Mouse (Mus musculus): Measurements from ENCODE around the gene Atp1a2. TPM values are rescaled to one million over a fixed set of nuclear protein-coding genes. Genes with fewer than 3 reads are reported as not detected.

Atp1a2 gene
- total and polyA plus RNA-seq, 2 experiments from 2014 or later, result 119 to 572 TPM

GRCm38 (mm10) chr1:172302851-172303250 lies 5.0 kb upstream of the Atp1a2 start:
- Histone ChIP-seq H3K9me3 (ENCODE audit: low read length) (no peaks in the 10 kb centered on the region), H3K4me1 (ENCODE audit: insufficient read depth, low read length) (peaks cover 10% of the 10 kb centered on the region), H3K27ac (peak overlapping the region; percentile 49; the same call in 1 of the 2 replicates), H3K4me3 (ENCODE audit: low read length) (no peak overlapping the region), H3K9ac (replicated peaks; ENCODE audit: low read length) (no peak overlapping the region), H3K4me2 (ENCODE audit: low read depth, low read length) (no peak overlapping the region), H3K27me3 (ENCODE audit: insufficient read depth, low read length) (no peaks in the 10 kb centered on the region), H3K36me3 (ENCODE audit: insufficient read depth, low read length) (no peaks in the 10 kb centered on the region)
- no peak for TF ChIP-seq CTCF (IDR thresholded peaks at IDR 0.05; ENCODE audit: low read depth)
- WGBS, result 19% methylated on average over 6 of the region's 6 CpGs
- ATAC-seq (no peak), DNase-seq (ENCODE audit: low spot score) (no peak)

DNA sequence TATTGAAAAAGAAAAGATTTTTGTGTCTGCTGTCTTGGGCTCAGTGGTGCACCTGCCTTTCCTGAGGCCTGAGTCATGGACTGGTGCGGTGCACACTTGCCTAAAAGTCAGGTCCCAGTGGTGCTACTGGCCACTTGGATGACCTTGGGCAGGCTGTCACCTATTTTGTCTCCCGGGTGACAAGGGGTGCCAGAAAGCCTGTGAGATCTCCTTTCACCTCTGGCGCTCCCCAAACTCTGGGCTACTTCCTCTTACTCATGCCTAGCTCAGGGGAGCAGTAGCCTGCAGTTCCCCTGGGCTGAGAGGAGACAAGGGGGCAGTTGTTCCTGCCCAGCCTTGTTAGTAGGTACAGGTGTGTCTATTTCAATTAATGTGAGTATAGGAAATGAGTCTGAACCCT lies 4.4 kb upstream of the Atp1a2 start:
- WGBS, result 66% methylated on average over 3 of the region's 3 CpGs
- H3K36me3 ChIP-seq (ENCODE audit: insufficient read depth, low read length), result no peaks in the 10 kb centered on the region
- TF ChIP-seq CTCF (IDR thresholded peaks at IDR 0.05; ENCODE audit: low read depth), result no peak
- H3K9ac ChIP-seq (replicated peaks; ENCODE audit: low read length), result no peak overlapping the region
- H3K27ac ChIP-seq, result peak overlapping the region; percentile 16; the same call in 1 of the 2 replicates
- DNase-seq (ENCODE audit: low spot score) (no peak), ATAC-seq (no peak)
- peaks cover 10% of the 10 kb centered on the region for H3K4me1 ChIP-seq (ENCODE audit: insufficient read depth, low read length)
- no peak overlapping the region for H3K4me2 ChIP-seq (ENCODE audit: low read depth, low read length)
- no peaks in the 10 kb centered on the region for H3K27me3 ChIP-seq (ENCODE audit: insufficient read depth, low read length)
- H3K9me3 ChIP-seq (ENCODE audit: low read length), result no peaks in the 10 kb centered on the region
- no peak overlapping the region for H3K4me3 ChIP-seq (ENCODE audit: low read length)

DNA sequence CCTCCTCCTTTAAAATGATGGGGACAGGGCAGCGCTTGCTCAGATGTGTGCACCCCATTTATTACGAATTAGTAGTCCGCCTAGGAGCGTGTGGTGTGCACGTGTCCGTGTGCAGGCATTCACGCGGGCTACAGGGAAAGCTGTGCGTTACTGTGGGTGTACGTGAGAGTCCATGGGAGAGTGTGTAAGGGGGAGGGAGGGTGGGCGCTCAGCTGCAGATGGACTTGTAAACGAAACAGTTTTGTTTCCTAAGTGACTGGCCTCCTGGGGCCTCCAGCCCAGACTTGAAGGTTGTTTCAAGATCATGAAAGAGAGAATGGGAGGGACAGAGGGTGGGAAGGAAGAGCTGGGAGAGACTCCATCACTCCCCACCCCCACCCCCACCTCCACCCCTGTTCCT lies 3.3 kb upstream of the Atp1a2 start:
- WGBS, result 30% methylated on average over 12 of the region's 12 CpGs
- H3K27me3 ChIP-seq (ENCODE audit: insufficient read depth, low read length), result no peaks in the 10 kb centered on the region
- no peak overlapping the region for H3K4me3 ChIP-seq (ENCODE audit: low read length)
- ATAC-seq (peak; percentile 57), DNase-seq (ENCODE audit: low spot score) (peak; percentile 56)
- no peak overlapping the region for H3K4me2 ChIP-seq (ENCODE audit: low read depth, low read length)
- H3K4me1 ChIP-seq (ENCODE audit: insufficient read depth, low read length), result peaks cover 10% of the 10 kb centered on the region
- H3K36me3 ChIP-seq (ENCODE audit: insufficient read depth, low read length), result no peaks in the 10 kb centered on the region
- no peak for TF ChIP-seq CTCF (IDR thresholded peaks at IDR 0.05; ENCODE audit: low read depth)
- no peak overlapping the region for H3K9ac ChIP-seq (replicated peaks; ENCODE audit: low read length)
- peak overlapping the region; percentile 70; the same call in 1 of the 2 replicates for H3K27ac ChIP-seq
- no peaks in the 10 kb centered on the region for H3K9me3 ChIP-seq (ENCODE audit: low read length)

DNA sequence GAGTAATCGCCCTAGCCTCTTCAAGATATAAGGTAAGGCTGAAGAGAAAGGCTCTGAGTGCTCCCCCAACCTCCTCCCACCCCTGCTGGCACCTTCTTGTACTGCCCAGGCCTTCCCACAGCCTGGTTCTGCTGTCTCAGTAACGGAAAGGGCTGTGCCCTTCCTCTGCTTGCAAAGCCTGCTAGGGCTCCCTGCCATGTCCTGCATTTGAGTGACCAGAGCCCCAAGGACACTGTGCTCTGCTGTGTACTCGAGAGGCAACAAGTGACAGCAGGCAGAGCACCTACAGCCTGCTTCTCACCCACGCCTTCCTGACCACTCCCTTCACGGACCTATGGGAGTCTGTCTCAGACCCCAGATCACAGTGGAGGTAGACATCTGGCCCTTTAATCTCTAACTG lies 2.4 kb upstream of the Atp1a2 start:
- Histone ChIP-seq H3K4me3 (ENCODE audit: low read length) (no peak overlapping the region), H3K9me3 (ENCODE audit: low read length) (no peaks in the 10 kb centered on the region), H3K9ac (replicated peaks; ENCODE audit: low read length) (no peak overlapping the region), H3K27me3 (ENCODE audit: insufficient read depth, low read length) (no peaks in the 10 kb centered on the region), H3K4me1 (ENCODE audit: insufficient read depth, low read length) (peaks cover 12% of the 10 kb centered on the region), H3K36me3 (ENCODE audit: insufficient read depth, low read length) (no peaks in the 10 kb centered on the region), H3K27ac (peak overlapping the region; percentile 70), H3K4me2 (ENCODE audit: low read depth, low read length) (no peak overlapping the region)
- peak; percentile 29; the same call in 1 of the 2 replicates for TF ChIP-seq CTCF (IDR thresholded peaks at IDR 0.05; ENCODE audit: low read depth)
- DNase-seq (ENCODE audit: low spot score) (no peak), ATAC-seq (no peak)
- WGBS, result 60% methylated on average over 5 of the region's 5 CpGs

DNA sequence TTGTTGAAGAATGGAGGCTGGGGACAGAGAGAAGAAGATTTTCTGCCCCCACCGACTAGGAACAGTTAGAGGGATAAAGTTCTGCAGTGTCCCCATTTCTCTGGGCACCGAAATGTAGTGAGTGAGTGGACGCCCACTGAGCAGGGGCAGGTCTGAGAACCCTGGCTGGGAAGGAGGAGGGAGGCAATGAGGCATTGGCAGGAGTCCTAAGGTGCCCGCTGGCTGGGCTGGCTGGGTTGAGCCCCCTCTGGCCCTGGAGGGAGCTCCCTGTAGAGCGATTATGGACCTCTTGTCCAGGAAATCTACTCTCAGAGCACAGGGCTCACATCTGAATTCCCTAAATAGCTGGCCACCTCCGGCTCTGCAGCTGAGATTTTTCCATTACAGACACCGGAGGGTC lies 1.7 kb upstream of the Atp1a2 start:
- Histone ChIP-seq H3K4me2 (ENCODE audit: low read depth, low read length) (no peak overlapping the region), H3K9me3 (ENCODE audit: low read length) (no peaks in the 10 kb centered on the region), H3K9ac (replicated peaks; ENCODE audit: low read length) (no peak overlapping the region), H3K4me3 (ENCODE audit: low read length) (no peak overlapping the region), H3K27me3 (ENCODE audit: insufficient read depth, low read length) (no peaks in the 10 kb centered on the region), H3K27ac (peak overlapping the region; percentile 70), H3K36me3 (ENCODE audit: insufficient read depth, low read length) (no peaks in the 10 kb centered on the region), H3K4me1 (ENCODE audit: insufficient read depth, low read length) (peaks cover 15% of the 10 kb centered on the region)
- WGBS, result 44% methylated on average over 7 of the region's 7 CpGs
- TF ChIP-seq CTCF (IDR thresholded peaks at IDR 0.05; ENCODE audit: low read depth), result no peak
- peak; percentile 39 for DNase-seq (ENCODE audit: low spot score)
- no peak for ATAC-seq

GRCm38 (mm10) chr1:172296816-172297510 lies 901 bp downstream of the Atp1a2 start:
- Histone ChIP-seq H3K36me3 (ENCODE audit: insufficient read depth, low read length) (no peaks in the 10 kb centered on the region), H3K4me3 (ENCODE audit: low read length) (peak overlapping the region; percentile 39), H3K4me1 (ENCODE audit: insufficient read depth, low read length) (peaks cover 20% of the 10 kb centered on the region), H3K9me3 (ENCODE audit: low read length) (no peaks in the 10 kb centered on the region), H3K27me3 (ENCODE audit: insufficient read depth, low read length) (no peaks in the 10 kb centered on the region), H3K9ac (replicated peaks; ENCODE audit: low read length) (peak overlapping the region; percentile 61), H3K27ac (peak overlapping the region; percentile 87), H3K4me2 (ENCODE audit: low read depth, low read length) (peak overlapping the region; percentile 53)
- DNase-seq (ENCODE audit: low spot score) (peak; percentile 43), ATAC-seq (no peak)
- WGBS, result 59% methylated on average over 6 of the region's 6 CpGs
- TF ChIP-seq CTCF (IDR thresholded peaks at IDR 0.05; ENCODE audit: low read depth), result no peak

DNA sequence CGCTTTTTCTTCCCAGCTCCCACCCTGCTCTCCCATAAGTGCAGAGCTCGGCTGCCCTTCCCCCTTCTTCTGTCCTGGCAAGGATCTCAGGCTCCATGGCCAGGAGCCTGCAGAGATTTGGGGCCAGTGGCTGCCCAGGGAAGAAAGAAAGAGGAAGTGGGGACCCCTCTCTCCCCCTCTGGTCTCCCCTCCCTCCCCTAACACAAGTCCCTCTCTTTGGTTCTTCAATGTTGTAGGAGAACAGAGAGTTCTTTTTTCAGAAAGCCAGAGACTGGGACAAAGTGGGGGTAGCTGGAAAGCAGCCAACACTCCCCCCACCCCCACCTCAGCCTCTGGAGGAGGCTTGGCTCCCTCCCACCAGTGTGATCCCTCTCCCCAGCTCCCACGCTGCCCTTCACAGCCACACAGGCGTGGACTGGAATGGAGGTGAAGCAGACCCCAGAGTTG lies 2.1 kb downstream of the Atp1a2 start:
- H3K4me1 ChIP-seq (ENCODE audit: insufficient read depth, low read length), result peaks cover 15% of the 10 kb centered on the region
- 31% methylated on average over 4 of the region's 4 CpGs for WGBS
- no peaks in the 10 kb centered on the region for H3K36me3 ChIP-seq (ENCODE audit: insufficient read depth, low read length)
- H3K9ac ChIP-seq (replicated peaks; ENCODE audit: low read length), result peak overlapping the region; percentile 61
- no peaks in the 10 kb centered on the region for H3K9me3 ChIP-seq (ENCODE audit: low read length)
- DNase-seq (ENCODE audit: low spot score) (peak; percentile 83), ATAC-seq (peak; percentile 88)
- TF ChIP-seq CTCF (IDR thresholded peaks at IDR 0.05; ENCODE audit: low read depth), result no peak
- H3K27ac ChIP-seq, result peak overlapping the region; percentile 87
- H3K4me3 ChIP-seq (ENCODE audit: low read length), result peak overlapping the region; percentile 39
- H3K4me2 ChIP-seq (ENCODE audit: low read depth, low read length), result peak overlapping the region; percentile 53
- H3K27me3 ChIP-seq (ENCODE audit: insufficient read depth, low read length), result no peaks in the 10 kb centered on the region

All from hindbrain, postnatal 0 days (tissue).